Mouse (Mus musculus) brain, adult 10 weeks (tissue): ENCODE data around the gene Slc36a2. TPM values are rescaled to one million over a fixed set of nuclear protein-coding genes. Genes with fewer than 3 reads are reported as not detected.

Experiments
- polyA plus RNA-seq: library from polyadenylated mRNA; stranded (reverse); fragments of 350-450 nt; fragmentation: Illumina TruSeq; extraction: RNeasy Lipid Tissue Mini Kit (QIAGEN cat#74804); gene quantifications from one replicate; pipeline ENCODE4 v1.2.3, GENCODE M21; 2015; ENCODE audit warnings: low read depth, low replicate concordance

Gene Slc36a2
- polyA plus RNA-seq = not detected

DNA sequence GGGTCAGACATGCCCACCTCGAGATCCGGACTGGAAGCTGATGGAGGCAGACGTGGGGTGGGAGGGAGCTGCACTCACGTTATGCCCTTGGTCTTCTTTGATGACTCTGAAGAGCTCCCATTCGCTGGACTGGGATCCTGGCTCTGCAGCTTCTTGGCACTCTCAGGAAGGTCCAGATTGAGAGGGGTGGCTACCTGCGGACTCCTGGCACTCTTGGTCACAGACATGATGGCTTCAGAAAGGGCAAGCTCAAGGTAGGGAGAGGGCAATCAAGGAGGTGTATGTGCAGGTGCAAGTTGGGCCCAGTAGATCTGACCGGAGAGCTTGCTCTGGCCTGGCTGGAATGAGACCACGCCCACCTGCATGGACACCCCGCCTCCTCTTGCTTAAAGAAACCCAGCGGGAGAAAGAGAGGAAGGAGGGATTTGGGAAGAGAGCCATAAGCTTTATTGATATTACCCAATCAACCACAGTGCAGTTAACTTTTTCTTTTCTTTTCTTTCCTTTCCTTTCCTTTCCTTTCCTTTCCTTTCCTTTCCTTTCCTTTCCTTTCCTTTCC lies at the start of gene Slc36a2:
Slc36a2 (minus strand) TSS at position 345 of the 559 bp plus-strand sequence.

DNA sequence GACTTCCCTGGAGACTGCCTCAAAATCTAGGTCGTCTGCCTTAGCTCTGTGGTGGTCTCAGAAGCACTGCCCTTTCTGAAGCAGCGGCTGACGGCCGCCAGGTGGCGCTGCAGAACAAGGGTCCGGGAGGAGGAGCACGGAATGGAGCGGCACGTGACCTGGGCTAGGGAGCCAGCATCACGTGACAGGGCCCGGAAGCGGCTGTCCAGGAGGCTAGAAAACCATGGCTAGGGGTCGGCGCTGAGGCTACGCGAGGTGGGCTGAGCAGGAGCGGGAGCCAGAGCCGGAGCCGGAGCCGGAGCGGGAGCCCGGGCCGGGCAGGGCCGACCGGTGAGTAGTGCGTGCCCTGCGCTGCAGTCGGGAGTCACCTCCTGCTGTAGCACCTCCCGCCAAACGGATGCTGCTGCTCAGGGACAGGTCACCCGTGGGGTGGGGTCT lies 19.3 kb upstream of the Slc36a2 start, which contains the start of gene Slc36a1:
Slc36a1 (plus strand) TSS at position 192 of the 438 bp plus-strand sequence.

DNA sequence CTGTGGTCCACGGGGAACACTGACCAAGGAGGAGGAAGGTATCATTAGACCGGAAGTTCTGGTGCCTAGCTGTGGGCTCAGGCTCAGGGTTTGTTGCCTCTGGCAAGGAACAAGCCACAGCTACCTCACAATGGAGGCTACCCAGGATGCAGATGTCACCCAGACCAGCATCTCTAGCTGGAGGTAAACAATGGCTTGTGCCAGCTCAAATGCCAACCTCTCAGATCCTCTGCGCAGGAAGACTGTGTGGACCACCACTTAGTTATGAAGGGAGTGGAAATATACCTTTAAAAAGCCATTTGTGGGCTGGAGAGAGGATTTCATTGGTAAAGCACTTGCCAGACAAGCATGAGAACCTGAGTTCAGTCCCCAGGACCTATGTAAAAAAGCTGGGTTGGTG lies 33.3 kb downstream of the Slc36a2 start, which contains the start of gene Slc36a3:
Slc36a3 (minus strand) TSS at position 101 of the 400 bp plus-strand sequence.

Other genes with a start within 250 kb of the Slc36a2 start
- 22.3 TPM for gene Tnip1, start 222.2 kb downstream of the Slc36a2 start, polyA plus RNA-seq
- 91.8 TPM for gene Anxa6, start 151.6 kb downstream of the Slc36a2 start, polyA plus RNA-seq
- 0.77 TPM for gene Ccdc69, start 106.9 kb downstream of the Slc36a2 start, polyA plus RNA-seq
- gene Gm2a, start 87.0 kb downstream of the Slc36a2 start, polyA plus RNA-seq = 33.9 TPM
- not detected for gene Slc36a3, start 33.4 kb downstream of the Slc36a2 start, polyA plus RNA-seq
- 33.9 TPM for gene Slc36a1, start 19.3 kb upstream of the Slc36a2 start, polyA plus RNA-seq
- gene Fat2, start 151.5 kb upstream of the Slc36a2 start, polyA plus RNA-seq = 0.07 TPM
- gene Sparc, start 238.1 kb upstream of the Slc36a2 start, polyA plus RNA-seq = 568 TPM